Mouse (Mus musculus) cerebellum, adult 9-11 months (tissue): Measurements from ENCODE around the gene Lrrc74a.

Experiments
- DNase-seq: peaks from one replicate; pipeline ENCODE4 v3.0.0; 2022

The Lrrc74a gene

DNA sequence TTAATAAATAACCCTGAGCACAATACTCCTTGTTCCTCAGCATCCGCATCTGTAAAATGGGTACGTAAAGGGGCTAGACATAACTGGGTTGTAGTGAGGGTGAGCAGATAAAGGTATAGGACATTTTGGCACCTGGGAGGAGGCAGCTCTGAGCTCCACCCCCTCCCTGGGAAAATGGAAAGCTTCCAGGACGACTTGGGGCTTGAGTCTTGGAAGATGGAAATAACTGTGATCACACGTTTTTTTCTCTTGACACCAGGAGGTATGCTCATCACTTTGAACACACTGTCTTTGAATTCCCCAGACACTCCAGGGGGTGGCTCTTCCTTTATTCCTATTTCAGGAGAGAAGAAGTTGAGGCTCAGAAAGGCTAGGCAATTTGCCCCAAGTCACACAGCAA, 71.1 kb downstream of the Lrrc74a start:
- peak; percentile 69 for DNase-seq

DNA sequence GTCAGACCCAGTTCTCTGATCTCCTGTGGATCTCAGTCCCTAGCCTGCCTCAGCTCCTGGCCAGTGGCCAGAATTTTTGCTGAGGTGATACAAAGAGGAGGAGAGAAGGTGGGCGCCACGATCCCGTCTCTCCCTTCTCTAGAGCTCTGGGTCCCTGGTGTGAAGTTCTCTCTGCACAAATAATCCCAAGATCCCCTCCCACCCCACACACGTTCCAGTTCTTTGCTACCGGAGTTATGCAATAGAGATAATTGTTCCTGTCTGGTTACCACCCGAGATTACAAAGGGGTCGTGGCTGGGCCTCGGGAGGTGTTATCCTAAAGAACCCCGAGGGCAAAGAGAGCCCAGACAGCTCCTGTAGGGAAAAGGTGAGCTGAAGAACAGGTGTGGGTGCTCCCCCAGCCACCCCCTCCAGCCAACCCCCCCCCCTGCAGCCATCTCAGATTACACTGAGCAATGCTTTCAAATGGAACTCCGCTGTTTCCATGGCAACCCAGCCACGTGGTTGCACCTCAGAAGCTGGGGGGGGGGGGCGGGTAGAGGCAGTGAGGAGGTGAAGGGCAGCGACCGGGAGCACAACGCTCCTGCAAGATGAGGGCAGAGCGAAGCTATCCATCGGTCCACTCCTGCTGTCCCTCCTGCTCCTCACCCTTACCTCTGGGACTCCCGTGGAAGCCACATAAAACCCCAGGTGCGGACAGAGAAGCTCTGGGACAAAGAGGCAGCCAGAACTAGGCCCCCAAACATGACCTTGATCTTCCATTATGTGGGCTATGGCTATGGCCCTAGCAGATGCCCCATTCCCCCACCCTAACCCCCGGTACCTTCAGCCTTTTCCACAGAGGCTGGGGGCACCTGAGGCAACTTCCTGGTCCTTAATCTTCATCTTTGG, 72.1 kb downstream of the Lrrc74a start:
- peak; percentile 82 for DNase-seq

DNA sequence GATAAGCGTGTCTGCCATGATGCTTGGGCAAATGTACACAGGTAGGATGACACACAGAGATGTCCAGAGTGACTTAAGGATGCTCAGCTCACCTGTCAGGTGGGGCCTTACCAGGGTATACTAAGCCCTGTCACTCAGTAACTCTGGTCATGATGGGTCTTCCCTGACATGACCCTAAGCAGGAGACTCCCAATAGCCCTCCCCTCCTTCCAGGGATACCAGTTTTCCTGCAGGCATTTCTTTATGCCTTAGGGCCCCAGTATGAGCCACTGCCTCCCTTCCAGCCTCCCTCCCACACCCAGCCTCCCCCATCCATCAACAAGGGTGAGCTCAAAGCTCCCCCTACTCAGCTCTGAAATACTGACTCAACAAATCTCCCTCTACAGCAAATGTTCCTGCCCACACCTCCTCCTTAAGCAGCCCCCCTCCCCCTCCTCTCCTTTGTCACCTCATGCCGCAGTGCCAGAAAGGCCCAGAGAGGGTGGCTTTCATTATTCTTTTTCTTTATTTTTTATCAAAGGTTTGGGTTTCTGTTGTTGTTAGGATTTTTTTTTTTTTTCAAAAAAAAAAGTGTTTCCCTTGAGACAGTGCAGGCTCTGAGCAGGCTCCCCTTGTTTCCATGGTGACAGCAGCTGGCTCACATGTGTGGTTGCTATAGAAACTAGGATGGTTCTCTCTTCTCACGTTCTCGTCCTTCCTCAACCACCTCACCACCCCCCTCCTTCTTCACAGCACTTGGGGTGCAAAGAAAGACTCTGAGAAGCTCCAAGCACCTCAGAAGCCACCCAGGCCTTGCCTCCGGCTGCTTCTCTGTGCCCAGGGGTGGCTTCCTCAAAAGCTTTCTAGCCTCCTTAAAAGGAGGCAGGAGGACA, 73.0 kb downstream of the Lrrc74a start:
- DNase-seq = peak; percentile 62

DNA sequence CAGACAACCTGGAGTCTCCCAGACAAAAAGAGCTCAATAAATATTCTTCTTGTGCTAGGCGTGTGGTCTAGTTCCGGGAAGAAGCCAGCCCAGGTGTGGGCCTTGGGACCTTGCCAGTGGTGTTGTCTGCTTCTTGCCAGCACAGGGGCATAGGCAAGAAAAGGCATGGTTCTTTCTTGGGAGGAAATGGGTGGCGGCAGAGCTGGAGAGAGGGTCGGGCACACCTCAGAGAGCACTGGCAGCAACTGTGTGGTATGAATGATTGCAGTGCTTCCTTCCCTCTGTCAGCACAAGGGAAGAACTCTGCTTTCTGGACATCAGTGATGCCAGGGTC, 73.6 kb downstream of the Lrrc74a start:
- no peak for DNase-seq

DNA sequence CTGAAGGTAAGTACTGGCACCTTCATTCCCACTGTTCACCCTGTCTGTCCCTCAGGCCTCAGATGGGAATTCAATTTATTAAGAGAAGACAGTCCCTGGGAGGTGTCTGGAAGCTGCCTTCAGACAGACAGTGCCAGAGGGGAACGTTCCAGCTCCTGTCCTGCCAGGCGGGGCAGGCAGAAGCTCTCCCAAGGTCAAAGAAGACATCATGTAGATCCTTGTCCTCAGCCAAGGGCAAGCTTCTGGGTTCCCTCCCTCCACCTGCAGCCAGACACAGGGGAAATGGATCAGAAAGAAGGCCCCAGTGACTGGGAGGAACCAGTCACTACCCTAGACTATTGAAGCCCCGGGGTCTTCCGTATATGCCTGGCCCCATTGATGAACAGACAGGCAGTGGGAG, 74.7 kb downstream of the Lrrc74a start:
- DNase-seq = no peak

GRCm38 (mm10) chr12:86810040-86810439, 75.9 kb downstream of the Lrrc74a start:
- DNase-seq = no peak

DNA sequence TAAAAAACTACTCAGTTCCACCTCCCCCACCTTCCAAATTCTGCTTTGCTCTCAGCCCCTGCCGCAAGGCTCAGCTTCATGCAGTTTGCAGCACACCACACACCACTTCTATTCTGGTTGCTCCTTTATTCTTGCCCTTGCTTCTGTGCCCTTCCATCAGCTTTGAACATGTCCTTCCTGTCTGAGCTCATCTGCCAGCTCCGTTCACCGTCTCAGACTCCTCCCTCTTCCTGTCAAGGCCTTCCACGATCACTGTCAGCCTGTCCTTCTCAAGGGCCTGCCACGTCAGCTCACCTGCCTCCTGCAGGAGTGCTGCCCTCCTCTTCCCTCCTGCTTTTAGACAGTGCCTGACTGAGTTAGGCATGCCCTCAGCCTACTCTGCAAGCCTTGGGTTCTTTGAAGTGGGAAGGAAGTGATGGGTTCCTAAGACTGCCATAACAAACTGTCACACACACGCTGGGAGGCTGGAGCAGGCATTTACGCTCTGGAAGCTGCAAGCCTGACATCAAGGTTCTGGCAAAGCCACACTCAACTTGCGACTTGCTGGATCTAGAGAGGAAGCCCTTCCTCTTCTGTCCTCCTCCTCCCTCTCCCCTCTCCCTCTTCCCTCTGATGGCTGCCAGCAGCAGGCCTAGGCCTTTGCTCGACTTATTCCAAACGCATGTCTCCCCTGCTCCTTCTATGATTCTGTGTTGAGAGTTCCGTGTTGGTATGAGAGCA, 76.7 kb downstream of the Lrrc74a start:
- DNase-seq = no peak

DNA sequence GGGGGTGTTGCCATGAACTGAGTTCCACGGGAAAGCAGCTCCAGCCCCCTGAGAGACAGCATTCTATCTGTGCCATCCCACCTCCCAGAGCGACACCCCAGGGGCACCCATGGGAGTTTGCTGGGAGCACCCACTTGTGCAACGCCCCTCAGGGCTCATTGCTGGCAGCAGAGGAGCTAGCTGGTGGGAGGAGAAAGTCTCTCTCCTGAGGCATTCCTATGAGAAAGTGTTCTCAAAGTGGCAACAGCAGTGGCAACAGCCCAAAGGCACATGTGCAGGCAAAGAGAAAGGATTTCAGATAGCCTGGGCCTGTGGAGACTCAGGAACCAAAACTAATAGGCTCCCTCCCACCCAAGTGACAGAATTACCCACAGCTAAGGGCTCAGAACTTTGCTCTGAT, 78.6 kb downstream of the Lrrc74a start:
- DNase-seq = peak; percentile 32
